Mouse (Mus musculus): Measurements from ENCODE around the gene Vstm5.

DNA sequence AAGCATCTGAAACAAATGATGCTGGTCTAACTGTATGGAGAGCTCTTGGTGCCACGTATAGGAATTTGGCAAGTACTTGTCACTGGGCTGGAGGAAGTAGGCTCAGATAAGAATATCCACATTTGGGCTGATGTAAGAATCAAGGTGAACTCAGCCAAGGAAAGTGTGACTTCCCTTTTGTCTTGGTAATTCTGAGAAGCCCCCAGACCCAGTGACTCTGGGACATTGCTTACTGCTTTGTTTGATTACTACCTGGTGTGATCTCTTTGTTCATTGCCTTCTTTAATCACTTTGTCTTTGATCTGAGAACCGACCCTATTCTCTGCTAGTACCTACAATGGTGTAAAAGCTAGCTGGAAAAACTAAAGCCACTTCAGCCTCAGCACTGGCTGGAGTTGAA, 13.9 kb upstream of the Vstm5 start:
- TF ChIP-seq CTCF (IDR thresholded peaks at IDR 0.05; ENCODE audit: borderline replicate concordance, insufficient read depth, low read depth, low read length) (no peak), POLR2A (IDR thresholded peaks at IDR 0.05; ENCODE audit: borderline replicate concordance, insufficient read depth, low read length) (no peak)

Measured in cerebellum, adult 2 months (tissue).